In genomic region chrX:73881036-73881427, GRCm38 (mm10) we compare ENCODE assay signal across 10 mouse cellular contexts. TPM values are rescaled to one million over a fixed set of nuclear protein-coding genes. Genes with fewer than 3 reads are reported as not detected.
DNase-seq lines count a peak whose midpoint lies in the region; ATAC-seq lines count a peak whose summit lies in the region.
"Had no signal": no experiment of that assay in that cellular context is flagged by ENCODE, and none has a peak within 500 bp of the region (broad histone marks: within the 10 kb centered on the region; RNA-seq: fewer than 3 reads in every experiment).

No protein-coding gene starts in this region.

- H3K9me3 ChIP-seq in forebrain, embryonic 15.5 days = no peaks in the 10 kb centered on the region
- H3K9me3 ChIP-seq in liver, embryonic 12.5 days (replicated peaks) = no peaks in the 10 kb centered on the region

- DNase-seq in cerebellum, adult 11 months = peak; percentile 30
- no peak for DNase-seq in cerebellum, postnatal 36 days
- DNase-seq in urinary bladder, adult 2 months (ENCODE audit: low spot score) = no peak
- no peak for DNase-seq in urinary bladder, postnatal 14 days (ENCODE audit: low spot score)
- DNase-seq in layer of hippocampus, adult 18-20 months (ENCODE audit: low spot score in 2 of 2) = no peak

- peak overlapping the region; percentile 79 for H3K27ac ChIP-seq in forebrain, embryonic 15.5 days (replicated peaks)
- H3K27ac ChIP-seq in liver, embryonic 12.5 days = no peak overlapping the region

- ATAC-seq in CD4-positive, CD25-positive, alpha-beta regulatory T cell, adult 4 months = peak; percentile 11
- peak; percentile 37 for ATAC-seq in forebrain, embryonic 15.5 days (replicated peaks)
- no peak for ATAC-seq in liver, embryonic 12.5 days

- 18% methylated on average over 16 of the region's 16 CpGs for WGBS in forebrain, embryonic 15.5 days
- WGBS in liver, embryonic 12.5 days (ENCODE audit: insufficient replicate concordance) = 26% methylated on average over 16 of the region's 16 CpGs

- H3K4me2 ChIP-seq in forebrain, embryonic 15.5 days (replicated peaks) = peak overlapping the region; percentile 55
- H3K4me2 ChIP-seq in liver, embryonic 12.5 days = peak overlapping the region; percentile 58

- peak overlapping the region; percentile 58 for H3K4me3 ChIP-seq in forebrain, embryonic 15.5 days
- peak overlapping the region; percentile 21 for H3K4me3 ChIP-seq in liver, embryonic 12.5 days
- H3K4me3 ChIP-seq: erythroblast, embryonic 14.5 days had no signal

- no peaks in the 10 kb centered on the region for H3K27me3 ChIP-seq in forebrain, embryonic 15.5 days
- peaks cover 52% of the 10 kb centered on the region for H3K27me3 ChIP-seq in liver, embryonic 12.5 days (replicated peaks)

- peak overlapping the region; percentile 70 for H3K9ac ChIP-seq in forebrain, embryonic 15.5 days (replicated peaks)
- H3K9ac ChIP-seq in liver, embryonic 12.5 days = no peak overlapping the region

- no peaks in the 10 kb centered on the region for H3K36me3 ChIP-seq in forebrain, embryonic 15.5 days
- H3K36me3 ChIP-seq in liver, embryonic 12.5 days = no peaks in the 10 kb centered on the region

- peaks cover 13% of the 10 kb centered on the region for H3K4me1 ChIP-seq in forebrain, embryonic 15.5 days
- peaks cover 6% of the 10 kb centered on the region; the same call in 1 of the 2 replicates for H3K4me1 ChIP-seq in liver, embryonic 12.5 days

RNA-seq across cellular contexts. Expression of gene Avpr2, which starts 10.9 kb away (rescaled TPM):
- polyA plus RNA-seq in CD4-positive, CD25-positive, alpha-beta regulatory T cell, adult 4 months (2017; shearing (Covaris generic)) = 1 to 10 TPM; 2.6 to 3.3 TPM
- polyA plus RNA-seq in forebrain, embryonic 15.5 days (2015; fragmentation: Nextera tagmentation; extraction: Ambion mirVana) = 0.23 TPM in 1 of 2 replicates, not detected in the other
- 0.08 and 0.13 TPM in 2 replicates for polyA plus RNA-seq in liver, embryonic 12.5 days (2016; fragmentation: Nextera tagmentation; extraction: Ambion mirVana)
- polyA plus RNA-seq in urinary bladder, adult 2 months (2012; rRNA removed) = not detected in 2 replicates
- not detected for total RNA-seq in layer of hippocampus, adult 18-20 months (2021)
- polyA plus RNA-seq: erythroblast, embryonic 14.5 days; testis, adult 2 months had no signal

RNA-seq across cellular contexts. Expression of gene L1cam, which starts 14.9 kb away (rescaled TPM):
- 10 to 100 TPM in 1 of 2 experiments, 1 to 10 TPM in 1; 7.3 to 13.0 TPM for polyA plus RNA-seq in CD4-positive, CD25-positive, alpha-beta regulatory T cell, adult 4 months (2017; shearing (Covaris generic))
- polyA plus RNA-seq in forebrain, embryonic 15.5 days (2015; fragmentation: Nextera tagmentation; extraction: Ambion mirVana) = 66.5 and 78.2 TPM in 2 replicates
- 0.11 and 0.38 TPM in 2 replicates for polyA plus RNA-seq in liver, embryonic 12.5 days (2016; fragmentation: Nextera tagmentation; extraction: Ambion mirVana)
- 24.9 and 32.0 TPM in 2 replicates for polyA plus RNA-seq in urinary bladder, adult 2 months (2012; rRNA removed)
- total RNA-seq in layer of hippocampus, adult 18-20 months (2021) = 100 to 1,000 TPM; 118 to 119 TPM

RNA-seq across cellular contexts. Expression of gene Arhgap4, which starts 40.6 kb away (rescaled TPM):
- 100 to 1,000 TPM; 162 to 239 TPM for polyA plus RNA-seq in CD4-positive, CD25-positive, alpha-beta regulatory T cell, adult 4 months (2017; shearing (Covaris generic))
- polyA plus RNA-seq in forebrain, embryonic 15.5 days (2015; fragmentation: Nextera tagmentation; extraction: Ambion mirVana) = 2.2 and 2.3 TPM in 2 replicates
- polyA plus RNA-seq in liver, embryonic 12.5 days (2016; fragmentation: Nextera tagmentation; extraction: Ambion mirVana) = 7.1 and 8.6 TPM in 2 replicates
- polyA plus RNA-seq in urinary bladder, adult 2 months (2012; rRNA removed) = 6.0 and 8.4 TPM in 2 replicates
- 1 to 10 TPM; 4.3 to 4.4 TPM for total RNA-seq in layer of hippocampus, adult 18-20 months (2021)

RNA-seq across cellular contexts. Expression of gene Naa10, which starts 40.7 kb away (rescaled TPM):
- polyA plus RNA-seq in CD4-positive, CD25-positive, alpha-beta regulatory T cell, adult 4 months (2017; shearing (Covaris generic)) = 100 to 1,000 TPM; 181 to 200 TPM
- polyA plus RNA-seq in forebrain, embryonic 15.5 days (2015; fragmentation: Nextera tagmentation; extraction: Ambion mirVana) = 108 and 110 TPM in 2 replicates
- polyA plus RNA-seq in liver, embryonic 12.5 days (2016; fragmentation: Nextera tagmentation; extraction: Ambion mirVana) = 140 and 148 TPM in 2 replicates
- 86.8 and 92.2 TPM in 2 replicates for polyA plus RNA-seq in urinary bladder, adult 2 months (2012; rRNA removed)
- total RNA-seq in layer of hippocampus, adult 18-20 months (2021) = 10 to 100 TPM; 57.7 to 61.3 TPM

RNA-seq across cellular contexts. Expression of gene Renbp, which starts 49.6 kb away (rescaled TPM):
- 10 to 100 TPM in 1 of 2 experiments, 1 to 10 TPM in 1; 6.4 to 15.1 TPM for polyA plus RNA-seq in CD4-positive, CD25-positive, alpha-beta regulatory T cell, adult 4 months (2017; shearing (Covaris generic))
- polyA plus RNA-seq in forebrain, embryonic 15.5 days (2015; fragmentation: Nextera tagmentation; extraction: Ambion mirVana) = 8.3 and 9.3 TPM in 2 replicates
- polyA plus RNA-seq in liver, embryonic 12.5 days (2016; fragmentation: Nextera tagmentation; extraction: Ambion mirVana) = 21.2 and 22.9 TPM in 2 replicates
- polyA plus RNA-seq in urinary bladder, adult 2 months (2012; rRNA removed) = 35.0 and 36.8 TPM in 2 replicates
- total RNA-seq in layer of hippocampus, adult 18-20 months (2021) = 1 to 10 TPM; 5.4 to 5.5 TPM

Comparison
In these comparisons a context has a peak if more than half of its experiments do, and no peak if none do; other contexts are left out.
1. RNA of gene Arhgap4, which starts 40.6 kb away (polyA plus RNA-seq): 162 to 239 TPM in CD4-positive, CD25-positive, alpha-beta regulatory T cell, adult 4 months; 6.0 to 8.4 TPM in urinary bladder, adult 2 months, 7.1 to 8.6 TPM in liver, embryonic 12.5 days and 2.2 to 2.3 TPM in forebrain, embryonic 15.5 days; every median in the first group is over 10 times any median in the second.